ENCODE assay signal across 8 mouse cellular contexts in the genomic region with DNA sequence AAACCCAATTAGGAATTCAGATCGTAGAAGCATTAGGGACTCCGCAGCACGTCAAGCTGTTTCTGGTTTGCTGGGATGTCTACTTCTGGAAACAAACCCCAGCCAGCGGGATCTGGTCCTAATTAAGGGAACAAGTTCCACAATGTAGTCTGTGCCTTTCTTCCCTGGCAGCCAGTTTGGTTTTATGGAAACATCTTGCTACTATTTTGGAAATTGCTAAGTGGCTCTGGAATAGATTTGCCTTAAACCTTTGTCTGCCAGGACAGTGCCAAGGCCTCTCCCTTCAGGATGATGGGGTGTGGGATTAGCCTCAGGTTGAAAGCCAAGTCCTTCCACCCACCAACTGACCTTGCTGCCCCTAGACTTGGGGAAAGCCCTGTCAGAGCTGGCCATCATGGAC.
DNase-seq lines count a peak whose midpoint lies in the region; ATAC-seq lines count a peak whose summit lies in the region.

No protein-coding gene starts in this region.

- WGBS in embryonic facial prominence, embryonic 13.5 days: 8% methylated on average over 4 of the region's 4 CpGs
- WGBS in hindbrain, embryonic 16.5 days: 10% methylated on average over 4 of the region's 4 CpGs
- WGBS in midbrain, embryonic 13.5 days: 3% methylated on average over 4 of the region's 4 CpGs

- H3K4me2 ChIP-seq in embryonic facial prominence, embryonic 13.5 days: peak overlapping the region; percentile 43
- peak overlapping the region; percentile 39 for H3K4me2 ChIP-seq in hindbrain, embryonic 16.5 days (ENCODE audit: low read length)
- H3K4me2 ChIP-seq in midbrain, embryonic 13.5 days (replicated peaks): peak overlapping the region; percentile 27

- H3K27me3 ChIP-seq in embryonic facial prominence, embryonic 13.5 days: peaks cover 7% of the 10 kb centered on the region
- no peaks in the 10 kb centered on the region for H3K27me3 ChIP-seq in hindbrain, embryonic 16.5 days (replicated peaks; ENCODE audit: control insufficient read depth, insufficient read depth, low read length)
- H3K27me3 ChIP-seq in midbrain, embryonic 13.5 days: no peaks in the 10 kb centered on the region

- H3K27ac ChIP-seq in embryonic facial prominence, embryonic 13.5 days: peak overlapping the region; percentile 93
- no peak overlapping the region for H3K27ac ChIP-seq in hindbrain, embryonic 16.5 days (ENCODE audit: low read depth, low read length)
- peak overlapping the region; percentile 84 for H3K27ac ChIP-seq in midbrain, embryonic 13.5 days

- H3K9ac ChIP-seq in embryonic facial prominence, embryonic 13.5 days: no peak overlapping the region
- H3K9ac ChIP-seq in hindbrain, embryonic 16.5 days (ENCODE audit: low read depth, low read length): no peak overlapping the region
- peak overlapping the region; percentile 33; the same call in 1 of the 2 replicates for H3K9ac ChIP-seq in midbrain, embryonic 13.5 days (replicated peaks)

- no peaks in the 10 kb centered on the region for H3K36me3 ChIP-seq in embryonic facial prominence, embryonic 13.5 days
- no peaks in the 10 kb centered on the region for H3K36me3 ChIP-seq in hindbrain, embryonic 16.5 days (ENCODE audit: control insufficient read depth, insufficient read depth, low read length)
- H3K36me3 ChIP-seq in midbrain, embryonic 13.5 days: no peaks in the 10 kb centered on the region

- H3K4me3 ChIP-seq in embryonic facial prominence, embryonic 13.5 days: no peak overlapping the region
- no peak overlapping the region for H3K4me3 ChIP-seq in hindbrain, embryonic 16.5 days (ENCODE audit: low read length)
- H3K4me3 ChIP-seq in midbrain, embryonic 13.5 days (replicated peaks): no peak overlapping the region

- H3K4me1 ChIP-seq in embryonic facial prominence, embryonic 13.5 days: peaks cover 50% of the 10 kb centered on the region
- peaks cover 22% of the 10 kb centered on the region for H3K4me1 ChIP-seq in hindbrain, embryonic 16.5 days (ENCODE audit: control insufficient read depth, insufficient read depth, low read depth, low read length)
- peaks cover 46% of the 10 kb centered on the region for H3K4me1 ChIP-seq in midbrain, embryonic 13.5 days (replicated peaks)

- 0 out of 2 replicates have a peak, but pooled peaks cover 3% of the 10 kb centered on the region for H3K9me3 ChIP-seq in embryonic facial prominence, embryonic 13.5 days
- no peaks in the 10 kb centered on the region; the same call in 1 of the 2 replicates for H3K9me3 ChIP-seq in hindbrain, embryonic 16.5 days (ENCODE audit: control insufficient read depth, low read length)
- no peaks in the 10 kb centered on the region for H3K9me3 ChIP-seq in midbrain, embryonic 13.5 days

- ATAC-seq in embryonic facial prominence, embryonic 13.5 days (ENCODE audit: insufficient number of reproducible peaks, insufficient read depth, low FRiP score, low TSS enrichment, low read depth): peak; percentile 76
- ATAC-seq in hindbrain, embryonic 16.5 days: no peak
- ATAC-seq in midbrain, embryonic 13.5 days: peak; percentile 61; the same call in 1 of the 2 replicates

- DNase-seq in brain, embryonic 18.5 days (ENCODE audit: low read depth, low spot score): peak; percentile 74
- no peak for DNase-seq in urinary bladder, postnatal 14 days (ENCODE audit: low spot score)
- no peak for DNase-seq in liver
- DNase-seq in lung, adult 18-20 months: no peak
- no peak for DNase-seq in urinary bladder, postnatal 36 days (ENCODE audit: low spot score in 2 of 2)
